Mouse (Mus musculus) CD4-positive helper T cell, adult 2 months (primary cell): Measurements from ENCODE around the gene Gmppb.
A peak's percentile ranks its signal among the peaks of the same experiment; 100 is the strongest.

Experiments used
- DNase-seq: peaks from one replicate; pipeline ENCODE4 v3.0.0-alpha.2; 2012; ENCODE audit warnings: low read depth, missing footprints, low spot score

Gmppb gene

GRCm38 (mm10) chr9:108073141-108073930, 24.3 kb downstream of the Gmppb start:
- no peak for DNase-seq

GRCm38 (mm10) chr9:108080168-108080567, 31.1 kb downstream of the Gmppb start, which contains the start of gene Mst1:
TSS of gene Mst1 (plus strand) at chr9:108080436.
- no peak for DNase-seq

- DNase-seq = no peak
These were observed 33.5 kb downstream of the Gmppb start for GRCm38 (mm10) chr9:108082549-108082948.

GRCm38 (mm10) chr9:108082988-108083431, 34.0 kb downstream of the Gmppb start, which contains the start of gene Rnf123:
TSS of gene Rnf123 (minus strand) at chr9:108083346.
- DNase-seq = peak; percentile 71

- no peak for DNase-seq
These were observed 34.5 kb downstream of the Gmppb start for GRCm38 (mm10) chr9:108083561-108083960.

GRCm38 (mm10) chr9:108085261-108085660, 36.2 kb downstream of the Gmppb start:
- DNase-seq = no peak

GRCm38 (mm10) chr9:108090611-108091120, 41.6 kb downstream of the Gmppb start:
- DNase-seq = no peak

GRCm38 (mm10) chr9:108093586-108093985, 44.5 kb downstream of the Gmppb start:
- no peak for DNase-seq

- DNase-seq = peak; percentile 96
These were observed 45.3 kb downstream of the Gmppb start, which contains the start of gene Apeh for GRCm38 (mm10) chr9:108094184-108094941. TSS of gene Apeh (minus strand) at chr9:108094606.

- DNase-seq = peak; percentile 42
These were observed 46.0 kb downstream of the Gmppb start for GRCm38 (mm10) chr9:108094998-108095411.

GRCm38 (mm10) chr9:108095518-108095917, 46.5 kb downstream of the Gmppb start:
- DNase-seq = peak; percentile 76

- no peak for DNase-seq
These were observed 47.1 kb downstream of the Gmppb start for GRCm38 (mm10) chr9:108095949-108096712.

- no peak for DNase-seq
These were observed 50.6 kb downstream of the Gmppb start for GRCm38 (mm10) chr9:108099619-108100018.
